Mouse (Mus musculus) megakaryocyte, adult 5-6 weeks (primary cell): ENCODE results near the gene Gm17428. TPM values are rescaled to one million over a fixed set of nuclear protein-coding genes. Genes with fewer than 3 reads are reported as not detected.
A peak's percentile ranks its signal among the peaks of the same experiment; 100 is the strongest.

ENCODE experiments used
- ATAC-seq: 2 replicates; pipeline ENCODE4 v1.8.0; 2016; ENCODE audit warnings: mild to moderate bottlenecking, inconsistent platforms; ENCODE audit not compliant: poor library complexity, severe bottlenecking
- total RNA-seq, 2 experiments: library from RNA; stranded (forward) in 1 of 2; stranded (reverse) in 1 of 2; fragments of 153-499, 151-499 nt in 1 of 2; fragments of 221-1000, 200-1000 nt in 1 of 2; gene quantifications; 2 replicates each; pipeline versions ENCODE4 v1.2.3 to v1.2.4; 2015 to 2017

The Gm17428 gene
- total RNA-seq, 2 experiments from 2014 or later, result not detected

DNA sequence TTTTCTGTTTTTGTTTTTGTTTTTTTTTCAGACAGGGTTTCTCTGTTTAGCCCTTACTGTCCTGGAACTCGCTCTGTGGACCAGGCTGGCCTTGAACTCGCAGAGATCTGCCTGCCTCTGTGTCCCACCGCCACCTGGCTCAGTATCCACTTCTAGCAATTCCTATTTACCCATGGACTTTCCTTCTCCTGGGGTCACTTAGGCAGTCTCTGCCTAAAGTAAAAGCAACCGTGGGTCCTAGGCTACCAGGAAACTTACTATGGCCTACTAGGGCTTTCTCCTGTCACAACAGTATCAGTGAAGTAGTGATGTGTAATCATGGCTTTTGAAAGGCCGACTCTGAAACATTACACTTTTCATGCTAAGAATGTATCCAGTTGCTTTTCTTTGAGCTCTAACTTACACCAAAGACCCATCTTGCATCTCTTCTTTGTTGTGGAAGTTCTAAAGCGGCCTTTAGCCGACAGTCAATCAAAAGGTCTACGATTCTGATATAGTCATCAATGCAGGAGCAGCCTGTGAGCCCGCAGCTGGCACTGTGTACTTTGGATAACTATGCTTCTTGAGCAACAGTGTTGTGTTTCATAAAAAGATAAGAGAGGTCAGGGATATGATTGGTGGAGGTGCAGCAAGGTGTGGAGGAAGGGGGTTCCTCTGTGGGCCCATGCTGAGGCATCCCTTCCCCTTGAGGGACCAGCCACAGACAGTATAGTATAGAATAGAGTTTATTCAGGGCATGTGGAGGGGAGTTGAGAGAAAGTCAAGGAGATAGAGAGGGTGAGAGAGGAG lies 30.6 kb downstream of the Gm17428 start:
- ATAC-seq, result no peak

DNA sequence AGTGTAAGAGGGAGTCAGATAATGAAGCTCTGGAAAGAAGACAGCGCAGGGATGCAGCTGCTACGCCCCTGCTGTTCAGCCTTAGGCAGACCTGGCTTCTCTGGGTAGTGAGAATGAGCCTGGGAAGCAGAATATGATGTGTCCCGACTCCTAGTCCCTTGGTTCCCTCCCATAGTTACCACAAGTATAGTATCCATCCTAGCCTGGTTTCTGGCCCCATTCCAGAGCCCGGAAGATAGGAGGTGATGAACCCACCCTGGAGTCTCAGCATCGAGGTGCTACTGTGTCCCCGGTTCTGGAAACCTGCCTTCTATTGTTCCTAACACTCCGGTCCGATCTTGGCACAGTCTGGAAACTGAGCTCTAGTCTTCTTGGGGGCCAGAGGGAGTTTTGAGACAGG lies 31.7 kb downstream of the Gm17428 start:
- ATAC-seq, result no peak

DNA sequence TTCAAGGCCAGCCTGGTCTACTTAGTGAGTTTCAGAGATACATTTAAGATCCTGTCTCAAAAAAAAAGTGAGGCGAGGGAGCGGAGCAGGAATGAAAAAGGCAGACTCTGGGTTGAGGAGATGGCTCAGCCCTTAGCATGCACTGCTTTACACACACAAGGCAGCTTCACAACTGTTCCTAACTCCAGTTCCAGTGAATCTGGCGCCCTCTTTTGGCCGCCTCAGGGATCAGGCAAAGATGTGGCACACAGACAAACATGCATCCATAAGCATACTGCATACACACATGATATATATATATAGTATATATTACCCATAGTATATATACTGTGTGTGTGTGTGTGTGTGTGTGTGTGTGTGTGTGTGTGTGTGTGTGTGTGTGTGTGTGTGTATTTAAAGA lies 34.4 kb downstream of the Gm17428 start:
- ATAC-seq, result no peak

DNA sequence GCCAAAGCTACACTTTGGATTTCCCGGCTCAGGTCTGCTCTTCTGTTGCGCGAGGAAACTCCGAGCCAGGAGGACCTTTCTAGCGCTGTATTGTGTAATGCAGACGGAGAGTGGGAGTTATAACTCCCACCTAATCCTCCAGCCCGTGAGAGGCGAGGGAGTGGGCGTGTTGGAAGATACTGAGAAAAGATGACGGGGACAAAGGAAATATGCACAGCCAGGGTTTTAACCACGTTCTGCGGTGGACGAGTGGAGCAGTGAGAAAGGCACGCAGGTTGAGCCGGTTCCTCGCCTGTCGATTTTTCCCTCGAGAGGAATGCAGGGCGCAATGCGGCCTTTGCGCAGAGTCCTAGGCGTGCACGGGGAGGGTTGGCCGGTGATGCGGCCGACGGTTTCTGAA lies 37.9 kb downstream of the Gm17428 start:
- ATAC-seq, result peak; percentile 25

DNA sequence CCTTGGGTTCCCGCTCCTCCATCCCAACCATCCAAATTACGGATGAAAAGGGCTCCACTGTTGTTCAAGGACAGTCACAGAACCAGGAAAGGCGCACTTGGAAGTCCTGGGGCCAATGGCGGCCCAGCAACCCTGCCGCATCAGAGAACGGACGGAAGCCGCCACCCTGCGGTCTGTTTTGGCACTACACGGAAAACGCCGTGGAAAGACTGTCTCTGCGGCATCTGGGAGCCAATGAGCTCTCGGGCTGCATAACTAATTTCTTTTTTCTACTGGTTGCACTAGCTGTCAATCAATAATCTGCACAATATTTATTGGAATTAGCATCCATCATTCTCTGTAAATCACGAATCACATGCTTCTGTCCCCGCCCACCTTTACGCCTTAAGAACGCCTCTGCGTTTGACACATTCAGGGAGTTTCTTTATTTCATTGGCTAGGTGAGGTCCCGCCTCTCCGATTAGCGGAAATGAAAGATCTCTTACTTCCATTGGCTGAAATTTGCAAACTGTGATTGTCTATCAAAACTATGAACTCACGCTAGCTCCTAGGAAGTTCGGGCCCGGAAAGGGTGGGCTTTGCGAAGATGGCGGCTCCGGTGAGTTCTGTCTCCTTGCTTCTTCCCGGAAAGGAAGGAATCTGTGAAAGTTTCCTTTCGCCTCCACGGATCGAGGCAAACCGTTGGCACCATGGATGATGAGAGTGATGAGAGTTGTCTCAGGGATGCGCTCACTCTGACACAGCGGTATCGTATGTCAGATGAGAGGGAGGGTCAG lies 38.4 kb downstream of the Gm17428 start, which contains the start of gene Ngdn:
TSS of gene Ngdn (plus strand) at position 464 of the 776 bp plus-strand sequence.
- ATAC-seq, result peak; percentile 92

DNA sequence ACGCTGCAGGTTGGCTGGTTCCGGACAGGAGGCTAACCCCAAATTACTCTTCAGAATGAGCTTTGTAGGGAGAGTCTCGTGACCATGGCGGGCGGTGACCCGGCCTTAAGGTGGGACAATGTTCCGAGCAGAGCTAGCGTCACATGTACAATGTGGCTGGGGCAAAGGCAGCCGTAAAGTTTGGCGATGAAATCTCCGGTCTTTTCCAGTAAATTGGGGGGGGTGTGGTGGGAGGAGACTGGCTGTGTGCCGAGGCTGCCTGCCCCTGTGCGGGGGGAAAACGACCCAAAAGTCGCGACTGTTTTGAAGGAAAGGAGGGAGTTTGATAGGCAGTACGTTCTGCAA lies 39.0 kb downstream of the Gm17428 start:
- ATAC-seq, result no peak

DNA sequence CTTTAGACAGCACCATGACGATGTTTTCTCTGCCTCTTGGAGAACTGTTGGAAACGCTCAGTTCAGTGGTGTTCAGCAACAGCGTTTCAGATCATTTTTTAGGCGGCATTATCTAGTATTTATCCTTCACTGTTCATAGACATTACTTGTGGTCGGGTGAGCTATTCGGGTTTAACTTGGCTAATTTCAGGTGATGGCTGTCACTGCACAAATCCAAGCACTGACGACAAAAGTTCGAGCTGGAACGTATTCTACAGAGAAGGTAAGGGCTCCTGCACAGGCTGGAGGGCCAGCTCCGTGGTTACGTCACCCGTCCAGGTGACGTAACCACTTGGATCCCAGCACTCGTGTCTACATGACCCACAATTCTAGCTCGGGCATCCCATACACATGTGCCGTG lies 40.1 kb downstream of the Gm17428 start:
- ATAC-seq, result no peak

DNA sequence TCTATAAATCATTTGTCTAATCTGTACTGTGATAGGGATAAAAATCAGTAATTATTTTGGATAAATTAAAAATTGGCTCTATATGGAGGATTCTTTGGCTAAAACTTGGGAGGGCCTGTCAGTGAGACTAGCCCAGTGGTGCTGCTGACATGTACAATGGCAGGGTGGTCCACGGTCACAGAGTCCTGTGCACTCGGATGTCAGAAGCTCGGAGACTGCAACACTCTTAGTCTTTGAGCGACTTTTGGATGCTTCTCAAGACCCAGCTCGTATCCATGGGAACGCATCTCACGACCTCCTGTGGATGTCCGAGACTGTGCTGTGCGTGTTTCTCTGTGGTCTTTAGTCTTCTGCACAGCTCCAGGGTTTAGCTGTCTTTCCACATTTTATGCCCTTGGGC lies 43.7 kb downstream of the Gm17428 start:
- no peak for ATAC-seq

DNA sequence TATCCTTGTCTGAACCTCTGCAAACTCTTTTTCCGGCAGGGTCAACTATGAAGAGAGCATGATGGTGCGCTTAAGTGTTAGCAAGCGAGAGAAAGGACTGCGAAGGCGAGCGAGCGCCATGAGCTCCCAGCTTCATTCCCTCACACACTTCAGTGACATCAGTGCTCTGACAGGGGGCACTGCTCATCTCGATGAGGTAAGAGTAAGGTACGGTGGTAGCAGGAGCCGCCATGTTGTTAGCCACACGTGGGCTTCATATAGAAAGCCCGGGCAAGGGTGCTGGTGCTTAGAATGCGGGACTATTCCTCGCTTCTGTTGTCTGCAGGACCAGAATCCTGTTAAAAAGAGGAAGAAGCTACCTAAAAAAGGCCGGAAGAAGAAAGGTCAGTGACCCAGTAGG lies 46.3 kb downstream of the Gm17428 start:
- ATAC-seq, result no peak

DNA sequence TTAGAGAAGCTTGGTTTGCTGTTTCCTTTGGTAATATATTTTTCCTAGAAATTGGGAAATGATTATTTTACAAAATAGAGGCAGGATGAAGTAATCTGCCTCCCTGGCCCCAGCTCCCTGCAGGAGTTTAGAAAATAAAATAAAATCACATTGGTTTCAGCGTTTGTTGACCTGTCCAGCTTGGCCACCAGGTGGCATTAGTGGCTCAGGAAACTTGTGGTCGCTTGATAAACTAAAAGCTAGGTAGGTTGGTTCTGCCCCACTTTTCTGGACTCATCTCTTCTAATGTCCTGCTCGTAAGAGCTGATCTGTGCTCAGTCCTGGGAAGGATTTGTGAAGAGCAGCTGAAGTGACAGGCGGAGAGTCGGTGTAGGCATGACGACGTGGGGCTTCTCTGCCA lies 47.5 kb downstream of the Gm17428 start:
- ATAC-seq, result peak; percentile 54

DNA sequence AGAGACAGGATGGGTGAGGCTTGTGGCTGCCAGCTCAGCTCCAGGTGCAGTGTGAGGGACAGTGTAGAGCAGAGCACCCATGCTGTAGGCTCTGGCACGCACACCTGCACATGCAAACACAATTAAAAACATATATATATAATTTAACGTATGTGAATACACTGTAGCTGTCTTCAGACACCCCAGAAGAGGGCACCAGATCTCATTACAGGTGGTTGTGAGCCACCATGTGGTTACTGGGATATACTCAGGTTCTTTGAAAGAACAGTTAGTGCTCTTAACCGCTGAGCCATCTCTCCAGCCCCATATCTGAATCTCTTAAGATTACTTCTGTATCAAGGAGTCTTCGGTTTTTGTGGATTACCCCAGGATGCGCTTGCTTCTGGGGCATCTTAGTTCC lies 48.8 kb downstream of the Gm17428 start:
- no peak for ATAC-seq

Other genes with a start within 250 kb of the Gm17428 start
- 9.1 and 14.3 TPM in 2 replicates for gene Slc7a8, start 195.0 kb upstream of the Gm17428 start, total RNA-seq (2015)
- 1.3 and 2.8 TPM in 2 replicates for gene Slc7a8, start 195.0 kb upstream of the Gm17428 start, total RNA-seq (2017)
- gene Rnf212b, start 162.8 kb upstream of the Gm17428 start, total RNA-seq (2015), result not detected in 2 replicates
- gene Rnf212b, start 162.8 kb upstream of the Gm17428 start, total RNA-seq (2017), result not detected in 2 replicates
- gene Homez, start 106.0 kb upstream of the Gm17428 start, total RNA-seq (2015), result 6.3 and 6.8 TPM in 2 replicates
- 4.6 and 13.3 TPM in 2 replicates for gene Homez, start 106.0 kb upstream of the Gm17428 start, total RNA-seq (2017)
- 9.8 and 11.9 TPM in 2 replicates for gene Ppp1r3e, start 99.4 kb upstream of the Gm17428 start, total RNA-seq (2015)
- gene Ppp1r3e, start 99.4 kb upstream of the Gm17428 start, total RNA-seq (2017), result 0.22 and 1.8 TPM in 2 replicates
- 2.1 and 3.0 TPM in 2 replicates for gene Bcl2l2, start 93.6 kb upstream of the Gm17428 start, total RNA-seq (2015)
- 4.4 and 6.2 TPM in 2 replicates for gene Bcl2l2, start 93.6 kb upstream of the Gm17428 start, total RNA-seq (2017)
- gene Gm20521, start 93.5 kb upstream of the Gm17428 start, total RNA-seq (2015), result not detected in 2 replicates
- not detected in 2 replicates for gene Gm20521, start 93.5 kb upstream of the Gm17428 start, total RNA-seq (2017)
- 48.9 and 67.2 TPM in 2 replicates for gene Pabpn1, start 84.4 kb upstream of the Gm17428 start, total RNA-seq (2015)
- gene Pabpn1, start 84.4 kb upstream of the Gm17428 start, total RNA-seq (2017), result 153 and 165 TPM in 2 replicates
- gene Slc22a17, start 63.8 kb upstream of the Gm17428 start, total RNA-seq (2015), result 0.11 and 0.56 TPM in 2 replicates
- 0.73 TPM in 1 of 2 replicates, not detected in the other for gene Slc22a17, start 63.8 kb upstream of the Gm17428 start, total RNA-seq (2017)
- gene Efs, start 50.8 kb upstream of the Gm17428 start, total RNA-seq (2015), result not detected in 2 replicates
- not detected in 2 replicates for gene Efs, start 50.8 kb upstream of the Gm17428 start, total RNA-seq (2017)
- not detected in 2 replicates for gene Il25, start 44.2 kb upstream of the Gm17428 start, total RNA-seq (2015)
- not detected in 2 replicates for gene Il25, start 44.2 kb upstream of the Gm17428 start, total RNA-seq (2017)
- gene Cmtm5, start 40.7 kb upstream of the Gm17428 start, total RNA-seq (2015), result not detected in 2 replicates
- gene Cmtm5, start 40.7 kb upstream of the Gm17428 start, total RNA-seq (2017), result not detected in 2 replicates
- gene Myh6, start 10.0 kb upstream of the Gm17428 start, total RNA-seq (2015), result not detected in 2 replicates
- gene Myh6, start 10.0 kb upstream of the Gm17428 start, total RNA-seq (2017), result not detected in 2 replicates
- not detected in 2 replicates for gene Myh7, start 17.7 kb downstream of the Gm17428 start, total RNA-seq (2015)
- not detected in 2 replicates for gene Myh7, start 17.7 kb downstream of the Gm17428 start, total RNA-seq (2017)
- gene Ngdn, start 38.5 kb downstream of the Gm17428 start, total RNA-seq (2015), result 56.1 and 56.9 TPM in 2 replicates
- gene Ngdn, start 38.5 kb downstream of the Gm17428 start, total RNA-seq (2017), result 32.9 and 52.7 TPM in 2 replicates
- 2.0 and 2.1 TPM in 2 replicates for gene Zfhx2, start 115.4 kb downstream of the Gm17428 start, total RNA-seq (2015)
- gene Zfhx2, start 115.4 kb downstream of the Gm17428 start, total RNA-seq (2017), result 1.1 and 1.3 TPM in 2 replicates
- 5.4 and 6.9 TPM in 2 replicates for gene Thtpa, start 117.9 kb downstream of the Gm17428 start, total RNA-seq (2015)
- 5.9 and 7.2 TPM in 2 replicates for gene Thtpa, start 117.9 kb downstream of the Gm17428 start, total RNA-seq (2017)
- 43.2 and 46.7 TPM in 2 replicates for gene Ap1g2, start 129.7 kb downstream of the Gm17428 start, total RNA-seq (2015)
- 11.8 and 18.3 TPM in 2 replicates for gene Ap1g2, start 129.7 kb downstream of the Gm17428 start, total RNA-seq (2017)
- gene Jph4, start 140.0 kb downstream of the Gm17428 start, total RNA-seq (2015), result not detected in 2 replicates
- not detected in 2 replicates for gene Jph4, start 140.0 kb downstream of the Gm17428 start, total RNA-seq (2017)
- gene Dhrs2, start 245.1 kb downstream of the Gm17428 start, total RNA-seq (2015), result not detected in 2 replicates
- 0.45 TPM in 1 of 2 replicates, not detected in the other for gene Dhrs2, start 245.1 kb downstream of the Gm17428 start, total RNA-seq (2017)